Mouse (Mus musculus): ENCODE measurements around the gene Mslnl. TPM values are rescaled to one million over a fixed set of nuclear protein-coding genes. Genes with fewer than 3 reads are reported as not detected.

The Mslnl gene
- polyA plus RNA-seq, 2 experiments: not detected

DNA sequence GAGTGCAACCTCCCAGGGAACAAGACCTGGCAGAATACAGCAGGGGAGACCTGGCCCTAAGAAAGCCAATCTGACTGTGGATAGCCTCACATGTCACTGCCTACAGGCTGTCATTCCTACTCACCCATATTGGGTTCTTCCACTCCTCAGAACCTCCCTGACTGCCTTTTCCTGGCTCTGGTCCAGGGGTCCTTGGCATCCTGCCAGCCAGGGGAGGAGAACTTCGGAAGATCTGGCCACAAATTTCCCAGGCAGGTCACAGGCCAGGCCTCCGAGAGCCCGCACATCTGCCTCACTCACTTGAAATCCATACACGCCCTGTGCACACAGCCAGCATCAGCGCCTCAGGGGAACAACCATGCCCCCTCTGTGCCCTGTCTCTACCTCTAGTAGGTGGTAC is 15.6 kb downstream of the Mslnl start:
- TF ChIP-seq EP300 (IDR thresholded peaks at IDR 0.05; ENCODE audit: low read depth): no peak
- no peak for TF ChIP-seq CTCF (IDR thresholded peaks at IDR 0.05; ENCODE audit: low read depth)
- no peak overlapping the region for H3K4me2 ChIP-seq (ENCODE audit: low read depth)
- no peak overlapping the region for H3K4me3 ChIP-seq (ENCODE audit: insufficient read depth in 1 of 2, low read depth in 2 of 2, low read length in 2 of 2)
- H3K9me3 ChIP-seq (ENCODE audit: control insufficient read depth, low read length): no peaks in the 10 kb centered on the region
- WGBS (ENCODE audit: insufficient replicate concordance): 53% methylated on average over 5 of the region's 5 CpGs
- no peak overlapping the region for H3K27ac ChIP-seq
- H3K27me3 ChIP-seq (ENCODE audit: control insufficient read depth, insufficient read depth, low read length): no peaks in the 10 kb centered on the region
- H3K9ac ChIP-seq (replicated peaks): no peak overlapping the region
- DNase-seq (ENCODE audit: low read depth in 3 of 3, low spot score in 3 of 3) (no peak), ATAC-seq (ENCODE audit: insufficient read depth) (no peak)
- no peaks in the 10 kb centered on the region for H3K36me3 ChIP-seq (replicated peaks; ENCODE audit: control insufficient read depth, insufficient read depth, low read depth)
- H3K4me1 ChIP-seq (replicated peaks; ENCODE audit: control insufficient read depth in 2 of 2, insufficient read depth in 2 of 2, low read length in 1 of 2): no peaks in the 10 kb centered on the region

DNA sequence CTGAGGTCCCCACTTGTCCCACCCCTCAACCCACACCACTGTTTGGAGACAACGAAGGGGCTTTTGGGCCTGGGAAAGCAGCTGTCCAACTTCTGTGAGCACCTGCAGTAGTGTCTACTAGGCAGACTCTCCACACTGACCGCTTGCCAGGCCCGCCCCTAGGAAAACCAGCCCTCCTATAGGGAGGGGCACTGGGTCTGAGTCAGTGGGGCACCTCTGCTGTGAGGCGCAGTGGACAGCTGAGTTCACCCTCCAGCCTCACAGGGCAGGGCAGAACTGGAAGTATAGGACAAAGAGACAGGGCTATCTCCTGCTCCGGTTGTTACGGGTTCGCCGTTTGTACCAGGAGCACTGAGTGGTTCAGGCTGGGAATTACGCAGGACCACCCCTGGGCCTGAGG is 18.4 kb downstream of the Mslnl start, which contains the start of gene Msln:
Gene Msln (minus strand): TSS at position 138 of the 400 bp plus-strand sequence.
- no peak for DNase-seq (ENCODE audit: low read depth in 3 of 3, low spot score in 3 of 3)
- no peaks in the 10 kb centered on the region for H3K36me3 ChIP-seq (replicated peaks; ENCODE audit: control insufficient read depth, insufficient read depth, low read depth)
- no peak within 1 kb of the TSS for H3K9ac ChIP-seq (replicated peaks)
- 78% methylated on average over 9 of the region's 9 CpGs for WGBS (ENCODE audit: insufficient replicate concordance)
- ATAC-seq (ENCODE audit: insufficient read depth): no peak
- no peaks in the 10 kb centered on the region for H3K4me1 ChIP-seq (replicated peaks; ENCODE audit: control insufficient read depth in 2 of 2, insufficient read depth in 2 of 2, low read length in 1 of 2)
- H3K27ac ChIP-seq: no peak within 1 kb of the TSS
- no peaks in the 10 kb centered on the region for H3K27me3 ChIP-seq (ENCODE audit: control insufficient read depth, insufficient read depth, low read length)
- no peak within 1 kb of the TSS for H3K4me2 ChIP-seq (ENCODE audit: low read depth)
- TF ChIP-seq EP300 (IDR thresholded peaks at IDR 0.05; ENCODE audit: low read depth) (no peak), CTCF (IDR thresholded peaks at IDR 0.05; ENCODE audit: low read depth) (no peak)
- no peaks in the 10 kb centered on the region for H3K9me3 ChIP-seq (ENCODE audit: control insufficient read depth, low read length)
- no peak within 1 kb of the TSS for H3K4me3 ChIP-seq (ENCODE audit: insufficient read depth in 1 of 2, low read depth in 2 of 2, low read length in 2 of 2)

DNA sequence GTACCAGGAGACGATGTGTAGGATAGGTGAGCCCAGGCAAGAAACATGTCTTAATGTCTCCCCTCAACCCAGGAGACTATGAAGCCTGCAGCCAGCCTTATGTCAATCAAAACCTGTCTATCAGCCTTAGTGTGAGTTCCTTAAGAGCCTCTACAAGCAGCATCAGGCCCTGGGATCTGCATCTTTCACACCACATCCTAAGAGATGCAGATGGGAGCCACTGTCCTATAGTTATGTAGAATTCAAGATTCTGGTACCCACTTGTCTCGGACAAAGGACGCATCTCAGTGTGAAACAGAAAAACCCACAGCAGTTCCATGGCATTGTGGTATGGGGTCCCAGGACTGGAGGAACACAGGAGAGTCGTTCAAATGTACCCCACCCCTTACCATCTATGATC is 19.2 kb downstream of the Mslnl start:
- no peaks in the 10 kb centered on the region for H3K36me3 ChIP-seq (replicated peaks; ENCODE audit: control insufficient read depth, insufficient read depth, low read depth)
- ATAC-seq (ENCODE audit: insufficient read depth) (no peak), DNase-seq (ENCODE audit: low read depth in 3 of 3, low spot score in 3 of 3) (no peak)
- H3K9me3 ChIP-seq (ENCODE audit: control insufficient read depth, low read length): no peaks in the 10 kb centered on the region
- H3K9ac ChIP-seq (replicated peaks): no peak overlapping the region
- no peak overlapping the region for H3K4me3 ChIP-seq (ENCODE audit: insufficient read depth in 1 of 2, low read depth in 2 of 2, low read length in 2 of 2)
- no peak overlapping the region for H3K4me2 ChIP-seq (ENCODE audit: low read depth)
- TF ChIP-seq CTCF (IDR thresholded peaks at IDR 0.05; ENCODE audit: low read depth) (no peak), EP300 (IDR thresholded peaks at IDR 0.05; ENCODE audit: low read depth) (no peak)
- WGBS (ENCODE audit: insufficient replicate concordance): 56% methylated on average over 4 of the region's 4 CpGs
- no peaks in the 10 kb centered on the region for H3K4me1 ChIP-seq (replicated peaks; ENCODE audit: control insufficient read depth in 2 of 2, insufficient read depth in 2 of 2, low read length in 1 of 2)
- H3K27ac ChIP-seq: no peak overlapping the region
- no peaks in the 10 kb centered on the region for H3K27me3 ChIP-seq (ENCODE audit: control insufficient read depth, insufficient read depth, low read length)

DNA sequence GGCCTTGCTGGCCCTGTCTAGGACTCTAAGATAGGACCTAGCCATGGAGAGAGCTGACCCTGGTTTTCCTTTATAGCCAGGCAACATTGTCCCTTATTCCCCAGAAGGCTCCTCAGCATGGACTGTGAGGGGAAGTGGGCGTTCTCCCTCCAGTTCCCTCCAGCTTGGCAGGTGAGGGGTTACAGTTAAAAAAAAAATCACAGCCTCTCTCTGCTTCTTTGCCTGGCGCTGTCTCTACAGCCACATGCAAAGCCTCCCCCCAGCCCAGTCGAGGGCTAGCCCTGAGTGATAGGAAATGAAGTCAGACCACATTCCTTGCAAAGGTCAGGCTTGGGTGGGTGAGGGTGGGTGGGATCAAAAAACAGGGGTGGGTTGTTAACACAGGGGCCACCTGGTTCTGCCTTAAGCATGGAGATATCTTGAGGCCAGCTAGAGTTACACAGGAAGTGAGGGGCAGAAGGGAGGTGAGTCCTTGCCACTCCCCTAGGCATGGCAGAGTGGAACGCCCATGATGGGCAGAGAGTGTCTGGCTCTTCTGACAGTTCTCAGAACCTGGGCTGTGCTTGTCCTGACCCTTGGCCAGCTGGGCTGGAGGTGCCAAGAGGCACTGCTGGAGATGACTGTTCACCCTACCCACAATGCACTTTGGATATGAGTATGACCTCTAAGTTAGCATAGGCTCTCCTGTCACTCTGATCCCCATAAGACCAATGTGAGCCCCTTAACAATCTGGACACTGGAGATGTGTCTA is 20.0 kb downstream of the Mslnl start:
- H3K4me3 ChIP-seq (ENCODE audit: insufficient read depth in 1 of 2, low read depth in 2 of 2, low read length in 2 of 2): no peak overlapping the region
- H3K4me1 ChIP-seq (replicated peaks; ENCODE audit: control insufficient read depth in 2 of 2, insufficient read depth in 2 of 2, low read length in 1 of 2): no peaks in the 10 kb centered on the region
- no peaks in the 10 kb centered on the region for H3K9me3 ChIP-seq (ENCODE audit: control insufficient read depth, low read length)
- H3K9ac ChIP-seq (replicated peaks): no peak overlapping the region
- no peak overlapping the region for H3K27ac ChIP-seq
- TF ChIP-seq CTCF (IDR thresholded peaks at IDR 0.05; ENCODE audit: low read depth): no peak
- TF ChIP-seq EP300 (IDR thresholded peaks at IDR 0.05; ENCODE audit: low read depth): no peak
- 31% methylated on average over 4 of the region's 4 CpGs for WGBS (ENCODE audit: insufficient replicate concordance)
- H3K27me3 ChIP-seq (ENCODE audit: control insufficient read depth, insufficient read depth, low read length): no peaks in the 10 kb centered on the region
- ATAC-seq (ENCODE audit: insufficient read depth) (no peak), DNase-seq (ENCODE audit: low read depth in 3 of 3, low spot score in 3 of 3) (no peak)
- H3K4me2 ChIP-seq (ENCODE audit: low read depth): no peak overlapping the region
- no peaks in the 10 kb centered on the region for H3K36me3 ChIP-seq (replicated peaks; ENCODE audit: control insufficient read depth, insufficient read depth, low read depth)

DNA sequence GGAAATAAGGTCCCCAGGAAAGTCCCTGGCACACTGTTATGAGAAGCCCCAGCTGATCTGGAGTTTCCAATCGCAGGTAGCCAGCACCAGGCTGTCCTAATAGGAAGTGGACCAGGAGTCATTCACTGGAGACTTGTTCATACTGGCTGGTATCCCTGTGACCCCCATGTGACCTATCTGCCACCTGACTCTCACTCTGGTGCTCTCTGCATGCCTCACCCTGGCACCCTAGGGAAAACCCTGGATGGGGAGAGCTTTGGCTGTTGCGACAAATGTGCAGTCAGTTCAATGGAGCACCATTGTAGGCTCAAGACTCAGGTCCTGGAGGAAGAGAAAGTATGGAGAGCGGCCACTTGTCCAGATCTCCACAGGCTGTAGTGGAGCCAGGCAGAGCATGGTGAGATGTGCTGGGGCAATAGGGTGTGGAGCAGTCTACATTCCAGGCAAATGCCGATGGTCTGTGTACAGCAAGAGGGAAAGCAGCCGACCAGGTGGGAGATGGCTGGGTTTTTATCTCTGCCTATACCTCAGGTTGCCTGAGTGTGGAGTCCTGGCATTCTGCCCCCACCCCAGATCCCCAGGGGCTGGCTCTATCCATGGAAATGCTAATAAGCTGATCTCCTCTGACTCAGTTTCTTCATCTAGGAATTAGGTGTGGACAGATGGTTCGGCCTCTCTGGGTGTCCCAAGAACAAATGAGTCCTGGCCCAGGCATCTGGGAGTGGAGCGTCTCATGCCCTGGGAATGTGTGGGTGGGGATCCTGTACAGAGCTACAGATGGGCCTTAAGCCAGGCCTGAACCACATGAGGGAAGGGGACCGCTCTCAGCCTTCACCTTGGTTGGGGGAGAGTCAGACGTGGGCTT is 20.8 kb downstream of the Mslnl start:
- Histone ChIP-seq H3K9ac (replicated peaks) (no peak overlapping the region), H3K27me3 (ENCODE audit: control insufficient read depth, insufficient read depth, low read length) (no peaks in the 10 kb centered on the region), H3K36me3 (replicated peaks; ENCODE audit: control insufficient read depth, insufficient read depth, low read depth) (no peaks in the 10 kb centered on the region), H3K4me3 (ENCODE audit: insufficient read depth in 1 of 2, low read depth in 2 of 2, low read length in 2 of 2) (no peak overlapping the region), H3K4me1 (replicated peaks; ENCODE audit: control insufficient read depth in 2 of 2, insufficient read depth in 2 of 2, low read length in 1 of 2) (no peaks in the 10 kb centered on the region), H3K27ac (no peak overlapping the region), H3K9me3 (ENCODE audit: control insufficient read depth, low read length) (no peaks in the 10 kb centered on the region), H3K4me2 (ENCODE audit: low read depth) (no peak overlapping the region)
- ATAC-seq (ENCODE audit: insufficient read depth) (no peak), DNase-seq (ENCODE audit: low read depth in 3 of 3, low spot score in 3 of 3) (no peak)
- TF ChIP-seq EP300 (IDR thresholded peaks at IDR 0.05; ENCODE audit: low read depth) (no peak), CTCF (IDR thresholded peaks at IDR 0.05; ENCODE audit: low read depth) (no peak)
- 61% methylated on average over 9 of the region's 9 CpGs for WGBS (ENCODE audit: insufficient replicate concordance)

Data from liver, embryonic 14.5 days (tissue).